Mouse (Mus musculus) heart, postnatal 0 days (tissue): Measurements from ENCODE around the gene Smarcb1.

Source experiments
- CTCF ChIP-seq: IDR thresholded peaks from 2 replicates; pipeline ENCODE4 v1.5.1; 2016; ENCODE audit warnings: antibody characterized with exemption, control low read depth, low read depth
- EP300 ChIP-seq: IDR thresholded peaks from 2 replicates; pipeline ENCODE4 v1.6.1; 2016; ENCODE audit warnings: antibody characterized with exemption, low read depth

DNA sequence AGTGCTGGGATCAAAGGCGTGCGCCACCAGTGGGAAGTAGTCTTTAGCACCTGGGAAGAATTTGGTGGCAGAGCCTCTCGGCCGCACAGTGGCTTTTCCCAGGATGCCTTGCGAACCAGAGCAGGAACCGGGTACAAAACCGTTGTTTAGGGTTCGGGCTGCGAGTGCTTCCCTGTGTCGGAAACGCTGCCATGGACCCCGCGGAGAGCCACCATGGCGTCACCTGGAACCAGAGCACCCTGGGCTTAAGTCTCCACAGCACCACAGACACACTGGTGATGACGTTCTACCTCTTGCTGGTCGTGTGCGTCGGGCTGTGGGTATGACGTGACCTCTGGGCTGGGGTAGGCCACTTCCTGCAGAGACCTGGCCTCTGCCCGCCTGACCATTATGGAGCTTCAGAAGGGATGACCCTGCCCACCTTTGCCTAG lies 33.0 kb upstream of the Smarcb1 start, which contains the start of gene Gm5134:
- no peak for TF ChIP-seq CTCF
- no peak for TF ChIP-seq EP300
